Mouse (Mus musculus) CD4-positive, CD25-positive, alpha-beta regulatory T cell, adult 9 weeks (primary cell): Measurements from ENCODE around the gene Reep3. TPM values are rescaled to one million over a fixed set of nuclear protein-coding genes. Genes with fewer than 3 reads are reported as not detected.

Experiments used
- polyA plus RNA-seq: library from polyadenylated mRNA; unstranded; fragments of 100-300 nt; shearing (Covaris generic); gene quantifications from one replicate; pipeline ENCODE4 v1.2.1, GENCODE M21; 2017

Gene Reep3
- 6.4 TPM for polyA plus RNA-seq

DNA sequence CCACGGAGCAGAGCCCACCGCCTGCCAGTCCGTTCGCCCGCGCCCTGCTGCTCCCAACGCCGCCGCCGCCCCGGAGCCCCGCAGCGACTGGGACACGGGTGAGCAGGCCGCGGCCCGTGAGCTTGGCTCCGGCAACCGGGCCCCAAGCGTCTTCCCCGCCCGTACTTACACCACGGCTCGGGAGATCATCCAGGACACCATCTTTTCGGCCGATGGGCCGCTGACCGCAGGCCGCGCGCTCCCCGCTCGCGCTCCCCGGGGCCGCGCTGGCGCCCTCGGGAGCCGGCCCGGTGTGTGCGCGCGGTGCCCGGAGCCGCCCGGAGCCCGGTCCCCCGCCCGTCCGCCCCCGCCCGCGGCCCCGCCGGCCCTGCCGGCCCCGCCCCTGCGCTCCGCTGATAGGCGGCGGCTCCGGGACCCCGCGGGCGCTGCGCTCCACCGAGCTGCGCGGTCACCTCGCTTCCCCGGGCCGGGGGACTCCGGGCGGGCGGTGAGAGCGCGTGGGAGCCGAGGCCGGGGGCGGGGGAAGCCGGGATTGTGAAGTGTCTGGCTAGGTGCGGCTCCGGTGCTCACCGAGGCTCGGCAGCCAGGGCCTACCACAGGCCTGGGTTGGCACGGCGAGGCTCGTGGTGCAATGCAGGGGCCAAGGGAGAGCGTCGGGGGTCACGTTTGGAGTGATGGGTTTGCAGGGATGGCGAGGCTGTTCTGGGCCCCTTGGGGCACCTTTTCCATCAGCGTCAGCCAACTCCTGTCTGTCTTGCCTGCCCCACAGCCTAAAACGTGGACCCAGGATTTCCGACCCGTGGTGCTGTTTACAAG lies at the start of gene Reep3:
Reep3 (minus strand) TSS at position 325 of the 816 bp plus-strand sequence.

DNA sequence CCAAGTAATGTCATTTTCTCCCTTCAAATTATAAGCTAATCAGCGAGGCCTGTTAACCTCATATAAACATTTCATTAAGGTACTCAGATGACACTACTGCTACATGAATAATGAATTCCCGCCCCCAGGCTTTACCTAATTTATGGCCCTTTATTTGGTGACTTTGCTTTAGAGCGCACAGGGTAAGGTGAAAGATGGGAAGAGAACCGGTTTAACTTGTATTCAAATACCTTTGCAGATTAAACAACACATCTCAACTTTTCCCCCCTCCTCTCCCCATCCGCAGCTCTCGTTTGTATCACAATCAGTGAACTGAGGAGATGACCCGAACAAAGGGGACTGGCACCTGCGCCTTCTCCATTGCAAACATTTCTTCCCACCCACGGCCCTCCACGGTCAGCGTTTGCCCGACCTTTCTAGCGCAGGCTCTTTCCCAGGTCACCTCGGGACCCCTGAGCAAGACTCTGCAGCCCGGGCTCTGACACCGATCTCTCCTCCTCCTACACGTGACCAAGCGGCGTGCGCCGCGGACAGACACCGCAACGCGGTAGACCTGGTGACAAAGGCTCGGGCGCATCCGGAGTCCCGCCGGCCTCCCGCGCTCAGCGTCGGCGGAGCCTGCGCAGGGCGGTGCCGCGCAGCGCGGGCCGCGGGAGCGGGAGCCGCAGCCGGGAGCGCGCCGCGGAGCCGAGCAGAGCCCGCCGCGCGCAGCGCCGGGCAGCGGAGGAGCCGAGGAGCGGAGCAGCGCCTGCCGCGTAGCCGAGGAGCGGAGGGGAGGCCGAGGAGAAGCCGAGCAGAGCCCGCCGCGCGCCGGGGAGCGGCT lies 736 bp downstream of the Reep3 start, which contains the start of gene Jmjd1c:
Jmjd1c (plus strand) TSS at position 328 of the 823 bp plus-strand sequence.

Other genes starting within 250 kb of the Reep3 start
- gene Jmjd1c, start 820 bp downstream of the Reep3 start, polyA plus RNA-seq = 44.1 TPM
- 36.1 TPM for gene Nrbf2, start 188.4 kb upstream of the Reep3 start, polyA plus RNA-seq